Mouse (Mus musculus) gastrocnemius, postnatal 36 days (tissue): ENCODE results near the gene Cep162. TPM values are rescaled to one million over a fixed set of nuclear protein-coding genes. Genes with fewer than 3 reads are reported as not detected.
A peak's percentile ranks its signal among the peaks of the same experiment; 100 is the strongest.

Experiments used
- DNase-seq, 2 experiments: peaks; one replicate each; pipeline ENCODE4 v3.0.0; 2022
- intact Hi-C: fragments of 180-260 bp; cut with DNase I; formaldehyde crosslinking; loops from one replicate; pipeline ENCODE4 v1.15.1; 2025
- long read RNA-seq, 2 experiments: library from polyadenylated mRNA; stranded (forward); transcript quantifications; one replicate each; pipeline ENCODE4 v2.0.0; 2021
- total RNA-seq, 2 experiments: library from RNA; stranded (reverse); gene quantifications; 2 replicates each; pipeline ENCODE4 v1.2.3; 2021

Gene Cep162
- 1 to 10 TPM; 1.5 to 2.4 TPM for total RNA-seq
- long read RNA-seq, experiment 1, partial matches to known transcripts, result 1 of 2 reads
- long read RNA-seq, experiment 1, other reads (novel, unspliced or antisense), result 1 of 2 reads
- long read RNA-seq, experiment 2, full-length matches to known transcripts, result 2 of 3 reads
- long read RNA-seq, experiment 2, partial matches to known transcripts, result 0 of 3 reads
- long read RNA-seq, experiment 2, other reads (novel, unspliced or antisense), result 1 of 3 reads

DNA sequence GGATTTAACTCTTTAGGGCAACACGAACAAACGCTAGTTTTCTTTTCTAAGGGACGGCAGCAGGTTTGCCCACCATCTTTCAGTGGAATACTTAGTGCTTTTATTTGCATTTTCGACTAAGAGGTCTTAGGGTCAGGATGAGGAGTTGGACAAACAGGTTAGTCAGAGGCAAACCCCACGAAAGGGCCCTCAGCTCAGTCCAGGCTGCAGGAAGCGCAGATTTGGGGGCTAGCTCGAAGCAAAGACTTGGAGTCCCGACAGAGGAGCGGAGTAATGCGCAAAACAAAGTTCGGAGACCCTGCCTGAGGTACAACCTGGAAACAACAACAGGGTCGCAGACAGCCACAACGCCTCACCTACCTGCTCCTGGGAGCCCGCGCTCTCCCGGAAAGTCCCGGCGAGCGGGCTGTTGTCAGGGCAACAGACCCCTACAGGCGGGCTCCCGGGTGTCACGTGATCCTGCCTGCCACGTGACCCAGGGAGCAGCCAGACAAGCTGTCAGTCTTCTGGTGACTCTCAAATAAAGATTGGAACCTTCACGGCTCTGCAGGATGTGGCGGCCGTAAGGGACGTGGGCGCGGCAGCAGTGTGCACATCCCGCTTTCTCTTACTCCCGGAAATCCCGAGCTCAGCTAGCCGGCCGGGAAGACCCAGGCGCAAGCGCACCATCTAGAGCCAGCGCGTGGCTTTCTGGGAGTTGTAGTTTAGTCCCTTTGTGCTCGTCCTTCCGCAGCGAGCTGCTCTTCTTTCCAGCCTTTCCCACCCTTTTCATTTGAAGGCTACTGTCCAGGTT is at the start of gene Cep162:
Cep162 (minus strand) TSS at position 634 of the 793 bp plus-strand sequence.
- intact Hi-C loops, result no loop called here
- peak; percentile 76 to 88 for DNase-seq

- intact Hi-C loops, result no loop called here
- no peak for DNase-seq
These were observed 47.9 kb upstream of the Cep162 start for GRCm38 (mm10) chr9:87303196-87303595.

- intact Hi-C loops, result no loop called here
These were observed 43.6 kb upstream of the Cep162 start for GRCm38 (mm10) chr9:87298900-87299299.

GRCm38 (mm10) chr9:87297522-87297921 is 42.2 kb upstream of the Cep162 start:
- no peak for DNase-seq
- intact Hi-C loops, result no loop called here

More at GRCm38 (mm10) chr9:87298900-87299299, 43.6 kb upstream of the Cep162 start:
- DNase-seq, result no peak

DNA sequence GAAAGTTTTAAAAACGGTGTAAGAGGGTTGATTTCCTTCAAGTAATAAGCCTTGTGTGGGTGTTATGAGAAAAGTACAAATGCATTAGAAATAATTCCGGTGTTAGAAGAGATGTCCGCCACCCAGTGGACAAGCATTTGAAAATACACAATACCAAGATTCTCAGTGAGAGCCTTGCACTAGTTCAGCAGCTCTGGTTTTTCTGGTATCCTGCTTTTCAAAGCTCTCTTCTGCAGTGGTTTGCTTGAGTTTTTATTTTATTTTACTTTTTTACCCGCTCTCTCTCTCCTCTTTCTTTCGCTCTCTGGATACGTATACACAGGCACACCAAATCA is 327 bp upstream of the Cep162 start:
- intact Hi-C loops, result no loop called here

DNA sequence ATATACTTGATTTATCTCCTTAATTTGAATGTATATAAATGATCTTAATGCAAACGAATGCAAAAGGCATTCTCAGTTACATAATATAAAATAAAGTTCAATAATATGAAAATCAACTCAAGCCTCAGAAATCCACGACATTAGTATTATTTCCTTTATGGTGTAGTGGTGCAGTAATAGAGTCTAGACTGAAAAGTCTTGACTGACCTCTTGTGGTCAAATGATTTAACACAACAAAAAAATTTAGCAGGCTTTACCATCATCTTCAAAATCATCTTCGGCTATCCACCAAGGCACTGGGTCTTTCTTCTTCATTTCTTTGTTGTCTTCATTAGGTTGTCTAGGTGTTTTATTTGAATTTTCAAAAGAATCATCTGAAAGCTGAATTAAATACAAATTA is 7.2 kb downstream of the Cep162 start:
- intact Hi-C loops, result no loop called here
- no peak for DNase-seq

More for the DNA sequence above, 327 bp upstream of the Cep162 start:
- DNase-seq, result no peak

GRCm38 (mm10) chr9:87247678-87248077 is 7.7 kb downstream of the Cep162 start:
- DNase-seq, result no peak
- intact Hi-C loops, result no loop called here

- intact Hi-C loops, result no loop called here
- DNase-seq, result no peak
These were observed 42.1 kb downstream of the Cep162 start for GRCm38 (mm10) chr9:87213204-87213603.

DNA sequence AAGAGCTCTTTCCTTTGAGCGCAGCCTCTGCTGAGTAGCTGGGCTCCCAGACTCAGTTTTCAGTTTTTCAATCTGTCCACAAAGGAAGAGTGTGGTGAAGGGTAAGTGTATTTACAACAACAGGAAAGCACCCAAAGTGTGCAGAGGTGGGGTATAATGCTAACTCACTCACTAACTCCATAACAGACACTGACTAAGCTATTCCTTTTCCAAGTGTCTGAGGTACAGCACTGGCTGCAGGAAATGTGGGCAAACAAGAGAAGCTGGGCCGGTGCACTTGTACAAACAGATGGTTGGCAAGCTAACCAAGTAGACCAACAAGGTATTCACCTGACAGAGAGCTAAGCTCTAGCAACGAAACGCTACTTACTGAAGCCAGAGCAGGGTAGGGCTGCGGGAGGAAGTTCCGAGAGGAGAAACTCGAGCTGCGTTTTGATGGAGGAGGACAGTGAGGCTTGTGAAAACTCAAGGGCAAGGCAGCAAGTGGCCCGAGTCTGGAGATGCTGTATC is 44.5 kb downstream of the Cep162 start:
- DNase-seq, result no peak
- intact Hi-C loops, result no loop called here

GRCm38 (mm10) chr9:87202431-87202830 is 52.9 kb downstream of the Cep162 start:
- intact Hi-C loops, result no loop called here
- DNase-seq, result no peak

DNA sequence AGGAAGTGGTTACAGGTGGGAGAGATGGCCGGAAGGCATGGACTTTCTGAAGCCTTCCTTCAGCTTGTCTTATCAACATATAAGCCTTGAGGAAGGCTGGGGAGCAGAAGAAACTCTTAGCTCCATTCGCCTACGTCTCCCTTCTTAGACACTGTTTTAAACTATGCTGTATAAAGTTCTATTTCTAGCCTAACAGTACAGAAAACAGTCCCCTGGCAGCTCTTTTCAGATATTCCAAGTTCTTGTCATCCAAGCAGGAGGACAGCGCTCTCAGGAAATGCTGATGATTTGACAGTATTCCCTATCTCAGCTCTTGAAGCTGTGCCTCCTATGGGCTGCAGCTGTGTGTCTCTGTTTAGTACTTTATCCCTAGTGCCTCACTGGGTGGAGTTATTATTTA is 54.4 kb downstream of the Cep162 start:
- intact Hi-C loops, result no loop called here
- DNase-seq, result no peak

DNA sequence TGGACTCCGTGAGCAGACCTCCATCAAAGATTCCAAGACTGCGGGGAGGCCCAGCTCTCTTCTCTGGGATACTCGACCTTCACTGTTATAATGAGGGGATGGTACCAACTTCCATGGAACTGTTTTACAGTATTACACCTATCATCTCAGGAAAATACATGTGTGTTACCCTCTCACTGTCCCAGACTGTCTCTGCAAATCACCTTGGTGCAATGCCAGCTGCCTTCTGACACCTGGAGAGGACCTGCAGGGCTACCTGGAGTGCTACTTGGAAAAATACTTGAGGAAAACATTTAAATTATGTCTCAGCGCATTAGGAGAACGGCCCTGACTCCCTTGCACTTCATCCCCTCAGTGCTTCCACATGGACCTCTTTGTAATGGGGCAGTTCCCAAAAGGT is 54.9 kb downstream of the Cep162 start:
- intact Hi-C loops, result no loop called here

DNA sequence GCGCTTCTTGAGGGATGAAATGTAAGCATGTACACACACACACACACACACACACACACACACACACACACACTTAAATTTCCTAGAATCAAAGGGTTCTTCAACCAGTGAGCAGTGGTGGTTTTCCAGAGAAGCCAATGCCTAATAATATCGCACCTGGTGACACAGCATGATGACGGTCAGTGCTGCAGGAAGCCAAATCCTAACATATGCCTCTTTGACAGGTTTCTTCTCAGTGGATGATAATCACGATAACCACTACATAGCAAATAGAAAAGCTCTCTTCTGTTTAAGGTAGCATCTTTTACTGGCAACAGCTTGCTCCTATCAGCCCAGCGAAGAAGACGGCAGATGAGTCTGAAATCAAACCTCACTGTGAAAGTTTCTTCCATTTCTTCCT is 57.3 kb downstream of the Cep162 start:
- intact Hi-C loops, result no loop called here

More for the DNA sequence above, 54.9 kb downstream of the Cep162 start:
- DNase-seq, result no peak

DNA sequence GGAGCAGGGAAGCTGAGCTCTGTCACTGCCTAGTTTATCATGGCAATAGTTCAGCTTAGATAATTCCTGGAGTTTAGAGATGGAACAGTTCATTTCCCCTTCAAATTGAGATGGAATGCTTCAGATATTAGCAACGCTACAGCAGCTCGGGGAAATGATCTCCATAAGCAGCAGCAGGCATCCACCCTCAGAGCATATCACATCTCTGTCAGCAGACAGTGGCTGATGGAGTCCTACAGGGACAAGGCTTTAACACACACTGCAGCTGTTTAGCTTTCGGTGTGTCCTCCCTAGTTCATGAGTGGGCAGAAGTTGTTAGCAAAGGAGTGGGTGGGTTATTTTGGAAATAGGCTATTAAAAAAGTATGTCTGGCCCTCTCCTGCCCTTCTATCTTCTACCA is 58.1 kb downstream of the Cep162 start:
- DNase-seq, result no peak
- intact Hi-C loops, result no loop called here

More for the DNA sequence above, 57.3 kb downstream of the Cep162 start:
- DNase-seq, result no peak

DNA sequence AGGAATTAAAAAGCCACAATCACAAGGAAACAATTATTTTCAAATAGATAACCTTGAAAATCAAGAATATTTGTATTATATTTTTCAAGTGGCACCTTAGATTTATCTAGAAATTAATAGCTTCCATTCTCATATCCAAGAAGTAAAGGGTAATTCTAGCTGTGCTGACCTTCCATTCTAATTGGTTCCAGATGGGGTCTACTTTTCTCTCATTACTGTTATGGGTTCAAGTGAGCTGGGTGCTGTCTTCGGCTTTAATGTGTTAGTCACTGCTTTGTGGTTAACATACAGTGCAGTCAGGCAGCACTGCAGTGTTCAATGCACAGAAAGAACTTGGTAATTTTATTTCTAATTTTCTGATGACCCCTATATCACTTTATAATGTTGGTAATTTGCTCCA is 61.6 kb downstream of the Cep162 start:
- intact Hi-C loops, result no loop called here
- DNase-seq, result no peak

DNA sequence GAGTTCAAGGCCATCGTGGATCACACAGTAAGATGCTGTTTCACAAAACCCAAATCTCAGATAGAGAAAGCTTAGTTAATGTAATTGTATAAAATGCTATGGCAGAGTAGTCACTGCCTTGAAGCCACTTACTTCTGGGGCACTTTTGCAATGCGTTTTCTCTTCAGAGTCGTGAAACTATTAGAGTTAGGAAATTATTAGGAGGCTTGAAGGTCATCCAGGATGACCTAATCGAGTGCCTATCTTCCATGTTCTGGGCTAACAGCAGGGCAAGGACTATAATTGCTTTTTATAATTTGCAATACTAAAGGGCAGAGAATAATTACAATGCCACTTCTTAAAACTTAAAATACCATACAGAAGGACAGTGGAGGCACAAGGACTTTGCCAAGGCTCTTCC is 68.0 kb downstream of the Cep162 start:
- no peak for DNase-seq
- intact Hi-C loops, result no loop called here

GRCm38 (mm10) chr9:87182231-87182630 is 73.1 kb downstream of the Cep162 start:
- no peak for DNase-seq
- intact Hi-C loops, result no loop called here

GRCm38 (mm10) chr9:87178534-87178933 is 76.8 kb downstream of the Cep162 start:
- DNase-seq, result no peak
- intact Hi-C loops, result no loop called here

DNA sequence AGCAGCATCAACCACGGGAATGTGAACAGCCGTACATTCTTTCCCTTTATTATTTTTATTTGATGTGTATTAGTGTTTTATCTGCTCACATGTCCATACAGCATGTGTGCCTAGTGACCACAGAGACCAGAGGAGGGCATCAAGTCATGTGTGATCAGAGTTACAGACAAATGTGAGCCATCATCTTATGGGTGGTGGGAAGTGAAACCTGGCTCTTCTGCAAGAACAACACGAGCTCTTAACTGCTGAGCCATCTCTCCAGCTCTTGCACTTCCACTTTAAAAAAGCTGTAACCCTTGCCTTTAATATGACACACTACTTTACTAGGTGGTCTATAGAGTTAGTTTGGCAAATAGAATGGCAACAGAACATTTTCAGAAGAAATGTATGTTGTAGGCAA is 83.8 kb downstream of the Cep162 start:
- DNase-seq, result no peak
- intact Hi-C loops, result no loop called here

DNA sequence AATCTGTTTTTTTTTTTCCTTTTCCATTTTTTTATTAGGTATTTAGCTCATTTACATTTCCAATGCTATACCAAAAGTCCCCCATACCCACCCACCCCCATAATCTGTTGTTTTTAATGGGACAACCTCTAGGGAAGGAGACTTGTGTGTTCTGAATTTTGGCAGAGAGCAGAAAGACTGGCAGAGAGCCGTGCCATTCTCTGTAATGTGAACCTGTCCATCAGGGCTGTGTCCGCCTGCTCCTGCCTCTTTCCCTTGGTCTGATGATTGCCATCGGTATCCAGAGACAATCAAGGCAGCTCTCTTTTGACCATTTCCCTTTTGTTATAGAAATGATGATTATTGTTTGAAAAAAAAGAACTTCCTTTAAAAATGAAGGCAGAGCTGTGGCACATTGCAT is 84.4 kb downstream of the Cep162 start:
- intact Hi-C loops, result no loop called here

DNA sequence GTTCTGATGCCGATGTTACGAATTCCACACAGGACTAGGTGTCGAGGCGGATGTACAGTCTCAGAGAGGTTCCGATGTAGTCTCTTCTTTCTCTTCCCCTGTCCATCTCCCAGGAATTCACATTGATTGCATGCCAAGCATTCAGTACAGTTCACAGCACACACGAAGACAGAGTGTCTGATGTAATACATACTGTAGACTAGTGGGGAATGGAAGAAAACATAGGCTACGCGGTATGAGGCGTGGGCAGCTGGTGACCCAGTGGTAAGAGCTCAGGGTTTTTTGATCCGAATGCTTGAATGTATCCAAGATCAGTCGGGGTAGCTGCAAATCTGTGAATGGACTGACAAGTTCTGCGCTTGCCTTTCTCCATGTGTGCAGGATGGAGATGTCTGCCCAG is 86.2 kb downstream of the Cep162 start:
- no peak for DNase-seq
- intact Hi-C loops, result no loop called here

More for the DNA sequence above, 84.4 kb downstream of the Cep162 start:
- DNase-seq, result no peak

GRCm38 (mm10) chr9:87168051-87168450 is 87.3 kb downstream of the Cep162 start:
- no peak for DNase-seq
- intact Hi-C loops, result no loop called here
